Mouse (Mus musculus) small intestine, adult 2 months (tissue): ENCODE results near the gene Zyg11b.

Experiments
- CTCF ChIP-seq: fragments of 200-500 bp; IDR thresholded peaks from 2 replicates; pipeline ENCODE4 v1.5.1; 2012; ENCODE audit warnings: low read depth, mild to moderate bottlenecking, control low read depth, inconsistent platforms, low read length, moderate library complexity, mixed read lengths; ENCODE audit not compliant: insufficient replicate concordance, insufficient read length; ENCODE audit errors: extremely low read depth
- POLR2A ChIP-seq: fragments of 200-500 bp; IDR thresholded peaks from 2 replicates; pipeline ENCODE4 v1.6.1; 2012; ENCODE audit warnings: low read depth, mild to moderate bottlenecking, control low read depth, inconsistent platforms, low read length, moderate library complexity

DNA sequence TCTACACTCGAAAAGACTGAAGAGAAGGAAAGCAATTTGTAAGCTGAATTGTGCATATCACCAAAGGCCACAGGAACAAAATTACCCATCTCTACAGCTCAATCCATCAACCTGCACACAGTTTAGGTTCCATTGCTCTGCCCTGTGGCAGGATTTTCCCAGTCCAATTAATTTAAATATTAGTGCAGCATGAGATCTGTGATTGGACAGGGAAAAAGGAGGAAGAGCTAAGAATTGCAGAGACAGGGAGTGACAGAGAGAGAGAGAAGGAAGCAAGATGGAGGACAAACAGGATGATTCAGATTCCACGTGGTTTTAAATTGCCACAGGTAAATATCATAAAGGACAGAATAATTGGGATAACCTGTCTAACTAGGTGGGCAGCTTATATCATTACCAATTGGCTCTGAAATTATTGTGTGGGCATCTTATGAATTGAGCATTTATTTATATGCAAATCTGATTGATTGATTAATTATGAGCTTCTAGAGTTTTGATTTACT is 108.0 kb downstream of the Zyg11b start:
- TF ChIP-seq CTCF = no peak
- TF ChIP-seq POLR2A = no peak
